Mouse (Mus musculus) forebrain, embryonic 10.5 days (tissue): Measurements from ENCODE around the gene Cdc5l. TPM values are rescaled to one million over a fixed set of nuclear protein-coding genes. Genes with fewer than 3 reads are reported as not detected.

Source experiments
- DNase-seq: peaks from one replicate; pipeline ENCODE4 v3.0.0-alpha.2; 2017; ENCODE audit warnings: low spot score; ENCODE audit errors: extremely low spot score
- H3K27ac ChIP-seq: fragments of 300-500 bp; sonication (generic); 2 replicates; pipeline ENCODE4 v1.5.1; 2016; ENCODE audit warnings: mild to moderate bottlenecking
- H3K27me3 ChIP-seq: fragments of 300-500 bp; sonication (generic); 2 replicates; pipeline ENCODE4 v1.6.1; 2016; ENCODE audit warnings: mild to moderate bottlenecking; ENCODE audit not compliant: poor library complexity, severe bottlenecking
- H3K36me3 ChIP-seq: fragments of 300-500 bp; sonication (generic); replicated peaks from 2 replicates; pipeline ENCODE4 v1.6.1; 2016; ENCODE audit warnings: mild to moderate bottlenecking, moderate library complexity
- H3K4me1 ChIP-seq: fragments of 300-500 bp; sonication (generic); 2 replicates; pipeline ENCODE4 v1.6.1; 2016
- H3K4me3 ChIP-seq: fragments of 300-500 bp; sonication (generic); 2 replicates; pipeline ENCODE4 v1.5.1; 2016; ENCODE audit warnings: mild to moderate bottlenecking, moderate library complexity
- H3K9me3 ChIP-seq: fragments of 300-500 bp; sonication (generic); 2 replicates; pipeline ENCODE4 v1.6.1; 2016; ENCODE audit warnings: mild to moderate bottlenecking, moderate library complexity
- WGBS: fragments of 180-500 bp; shearing (Covaris S2); methylation state at CpG from one replicate; pipeline ENCODE4 v1.1.7; 2016; 5-methylcytosine and 5-hydroxymethylcytosine counted together
- polyA plus RNA-seq: library from polyadenylated mRNA; unstranded; fragments of >200 nt; fragmentation: Nextera tagmentation; extraction: Ambion mirVana; gene quantifications from 2 replicates; pipeline ENCODE4 v1.2.1, GENCODE M21; 2016

The Cdc5l gene
- polyA plus RNA-seq = 70.3 and 72.1 TPM in 2 replicates

DNA sequence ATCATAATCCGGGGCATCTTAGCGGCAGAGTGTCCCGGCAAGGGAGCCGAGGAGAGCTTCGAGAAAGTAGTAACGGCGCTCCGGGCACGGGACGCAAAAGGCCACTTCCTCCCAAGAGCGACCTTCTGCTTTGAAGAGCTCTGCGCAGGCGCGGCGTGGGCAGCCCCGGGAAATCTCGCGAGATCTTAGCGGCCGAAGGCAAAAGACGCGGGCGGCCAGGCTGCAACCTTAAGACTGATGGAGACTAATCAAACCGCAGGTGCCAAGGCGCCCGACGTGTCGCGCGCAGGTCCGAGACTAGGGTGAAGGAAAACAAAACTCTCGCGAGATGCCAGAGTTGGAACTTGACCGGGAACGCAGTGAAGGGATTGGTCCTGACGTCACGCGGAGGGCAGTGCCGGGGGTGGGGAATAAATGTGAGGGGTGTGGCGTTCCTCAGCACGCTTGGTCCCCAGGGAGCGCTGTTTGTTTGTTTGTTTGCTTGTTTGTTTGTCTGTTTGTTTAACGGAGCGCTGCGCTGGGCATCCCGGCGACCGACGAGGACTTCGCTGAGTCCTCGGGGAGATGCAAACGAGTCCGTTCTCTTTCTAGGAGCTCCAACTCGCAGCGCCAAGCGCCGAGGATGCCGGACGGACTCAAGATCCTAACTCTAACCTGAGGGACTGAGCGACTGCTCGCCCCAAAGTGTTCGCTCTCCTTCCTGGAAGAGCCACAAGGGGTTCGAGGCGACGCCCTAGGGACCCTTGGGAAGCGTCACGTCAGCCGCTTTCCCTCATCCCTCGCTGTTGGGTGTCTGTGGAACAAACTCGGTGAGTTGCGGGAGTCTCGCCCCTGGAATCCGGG, at the start of gene Cdc5l:
Gene Cdc5l (minus strand): TSS at position 319 of the 843 bp plus-strand sequence.
- WGBS = under 1% methylated on average over 73 of the region's 73 CpGs

DNA sequence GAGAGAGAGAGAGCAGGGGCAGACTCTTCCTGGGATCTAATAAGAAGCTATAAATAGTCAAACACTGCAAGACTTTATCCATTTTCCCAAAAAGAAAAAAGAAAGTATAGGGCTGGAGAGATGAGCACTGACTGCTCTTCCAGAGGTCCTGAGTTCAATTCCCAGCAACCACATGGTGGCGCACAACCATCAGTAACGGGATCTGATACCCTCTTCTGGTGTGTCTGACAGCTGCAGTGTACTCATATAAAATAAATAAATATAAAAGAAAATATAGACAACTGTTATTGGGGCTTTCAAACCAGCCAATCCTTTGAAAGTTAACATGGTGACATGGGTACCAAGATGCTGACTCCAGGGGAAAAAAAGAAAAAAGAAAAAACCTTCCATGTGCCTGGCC, 46.9 kb upstream of the Cdc5l start:
- H3K9me3 ChIP-seq = peaks cover 10% of the 10 kb centered on the region; the same call in 1 of the 2 replicates
- no peak overlapping the region for H3K27ac ChIP-seq
- no peaks in the 10 kb centered on the region for H3K36me3 ChIP-seq
- peaks cover 8% of the 10 kb centered on the region; the same call in 1 of the 2 replicates for H3K4me1 ChIP-seq
- no peak for DNase-seq
- H3K4me3 ChIP-seq = no peak overlapping the region
- peaks cover 29% of the 10 kb centered on the region for H3K27me3 ChIP-seq
- 42% methylated on average over 2 of the region's 2 CpGs for WGBS

More for the DNA sequence above, at the start of gene Cdc5l:
- Histone ChIP-seq H3K36me3 (peaks cover 19% of the 10 kb centered on the region), H3K4me3 (peak within 1 kb of the TSS; percentile 97), H3K27ac (peak within 1 kb of the TSS; percentile 94), H3K27me3 (no peaks in the 10 kb centered on the region), H3K4me1 (peaks cover 28% of the 10 kb centered on the region), H3K9me3 (no peaks in the 10 kb centered on the region)
- DNase-seq = peak; percentile 97

DNA sequence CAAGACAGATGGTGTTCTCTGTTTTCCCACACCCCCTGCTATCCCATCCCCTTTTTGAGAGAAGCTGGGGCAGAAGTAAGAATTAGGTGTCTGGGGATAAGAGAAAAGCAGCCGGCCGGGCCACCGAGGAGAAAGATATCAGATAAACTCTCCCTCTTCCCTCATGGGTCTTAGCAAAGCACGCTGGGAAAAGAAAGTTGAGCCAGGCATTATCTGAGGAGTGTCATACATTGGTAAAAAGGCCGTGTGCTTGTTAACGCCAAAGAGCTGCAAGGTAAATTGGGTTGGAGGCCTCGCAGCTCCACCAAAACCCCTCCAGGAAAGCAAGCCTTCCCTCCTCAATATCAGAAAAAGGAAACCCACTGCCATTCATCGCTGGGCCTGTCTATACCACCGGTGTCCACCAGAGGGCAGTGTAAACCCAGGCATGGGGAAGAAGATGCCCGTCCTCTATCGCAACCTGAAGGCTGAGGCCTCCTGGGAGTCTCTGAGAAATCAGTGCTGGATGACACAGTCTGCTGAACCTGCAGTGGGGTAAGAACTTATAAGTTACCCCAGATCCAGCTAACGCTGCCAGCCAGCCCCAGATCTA, 44.8 kb upstream of the Cdc5l start:
- Histone ChIP-seq H3K27ac (no peak overlapping the region), H3K4me1 (peaks cover 18% of the 10 kb centered on the region), H3K9me3 (peaks cover 10% of the 10 kb centered on the region; the same call in 1 of the 2 replicates), H3K27me3 (peaks cover 50% of the 10 kb centered on the region), H3K36me3 (no peaks in the 10 kb centered on the region), H3K4me3 (no peak overlapping the region)
- peak; percentile 88 for DNase-seq
- WGBS = 20% methylated on average over 12 of the region's 12 CpGs

GRCm38 (mm10) chr17:45474669-45475465, 41.3 kb upstream of the Cdc5l start, which contains the start of gene Spats1:
Gene Spats1 (minus strand): TSS chr17:45475415.
- H3K9me3 ChIP-seq = no peaks in the 10 kb centered on the region
- peak within 1 kb of the TSS; percentile 56 for H3K4me3 ChIP-seq
- 8% methylated on average over 30 of the region's 30 CpGs for WGBS
- peaks cover 54% of the 10 kb centered on the region for H3K27me3 ChIP-seq
- peaks cover 18% of the 10 kb centered on the region for H3K4me1 ChIP-seq
- no peaks in the 10 kb centered on the region for H3K36me3 ChIP-seq
- peak within 1 kb of the TSS; percentile 60 for H3K27ac ChIP-seq
- peak; percentile 65 for DNase-seq

GRCm38 (mm10) chr17:45474146-45474545, 40.6 kb upstream of the Cdc5l start:
- H3K27ac ChIP-seq = 0 out of 2 replicates have a peak overlapping the region, but pooled peaks have one; percentile 60
- H3K9me3 ChIP-seq = no peaks in the 10 kb centered on the region
- peak overlapping the region; percentile 56 for H3K4me3 ChIP-seq
- WGBS = 67% methylated on average over 8 of the region's 8 CpGs
- peaks cover 54% of the 10 kb centered on the region for H3K27me3 ChIP-seq
- H3K4me1 ChIP-seq = peaks cover 18% of the 10 kb centered on the region
- no peaks in the 10 kb centered on the region for H3K36me3 ChIP-seq
- DNase-seq = no peak

DNA sequence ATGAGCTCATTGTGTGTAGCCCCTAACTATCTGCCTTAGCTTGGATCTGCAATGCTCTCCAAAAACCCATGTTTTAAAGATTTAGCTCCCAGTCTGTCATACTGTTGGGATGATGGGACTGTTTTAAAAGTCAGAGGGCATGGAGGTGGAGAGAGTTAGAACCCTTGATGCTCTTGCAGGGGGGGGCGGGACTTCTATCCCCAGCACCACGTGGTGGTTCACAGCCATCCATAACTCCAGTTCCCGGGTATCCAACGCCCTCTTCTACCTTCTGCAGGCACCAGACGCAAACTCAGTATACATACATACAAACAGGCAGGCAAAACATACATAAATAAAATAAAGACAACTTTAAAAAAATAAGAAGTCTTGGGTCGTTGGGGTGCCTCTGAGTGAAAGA, 40.1 kb upstream of the Cdc5l start:
- DNase-seq = no peak
- H3K27me3 ChIP-seq = peaks cover 54% of the 10 kb centered on the region
- WGBS = 78% methylated on average over 6 of the region's 6 CpGs
- H3K27ac ChIP-seq = no peak overlapping the region
- H3K4me3 ChIP-seq = no peak overlapping the region
- no peaks in the 10 kb centered on the region for H3K36me3 ChIP-seq
- H3K9me3 ChIP-seq = no peaks in the 10 kb centered on the region
- peaks cover 17% of the 10 kb centered on the region for H3K4me1 ChIP-seq

DNA sequence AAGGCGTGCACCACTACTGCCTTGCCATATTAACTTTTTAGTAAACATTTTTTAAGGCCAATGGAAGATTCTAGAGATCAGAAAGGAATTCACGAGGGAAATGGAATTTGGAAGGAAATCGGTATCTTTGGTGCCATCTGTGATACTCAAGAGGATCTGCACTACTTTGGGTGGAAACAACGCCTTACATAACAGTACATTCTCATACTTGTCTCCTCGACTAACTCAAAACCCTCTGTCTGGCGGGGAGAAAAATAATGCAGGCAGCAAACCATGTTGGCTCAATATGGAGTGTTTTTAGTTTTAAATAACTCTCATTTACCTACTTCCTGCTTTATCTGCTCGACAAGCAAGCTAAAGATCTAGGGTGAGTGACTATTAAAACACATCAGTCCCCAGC, 37.2 kb upstream of the Cdc5l start:
- H3K4me1 ChIP-seq = peaks cover 11% of the 10 kb centered on the region
- no peak overlapping the region for H3K27ac ChIP-seq
- 90% methylated on average over 7 of the region's 7 CpGs for WGBS
- peaks cover 10% of the 10 kb centered on the region for H3K9me3 ChIP-seq
- DNase-seq = no peak
- H3K36me3 ChIP-seq = no peaks in the 10 kb centered on the region
- peaks cover 28% of the 10 kb centered on the region for H3K27me3 ChIP-seq
- no peak overlapping the region for H3K4me3 ChIP-seq

DNA sequence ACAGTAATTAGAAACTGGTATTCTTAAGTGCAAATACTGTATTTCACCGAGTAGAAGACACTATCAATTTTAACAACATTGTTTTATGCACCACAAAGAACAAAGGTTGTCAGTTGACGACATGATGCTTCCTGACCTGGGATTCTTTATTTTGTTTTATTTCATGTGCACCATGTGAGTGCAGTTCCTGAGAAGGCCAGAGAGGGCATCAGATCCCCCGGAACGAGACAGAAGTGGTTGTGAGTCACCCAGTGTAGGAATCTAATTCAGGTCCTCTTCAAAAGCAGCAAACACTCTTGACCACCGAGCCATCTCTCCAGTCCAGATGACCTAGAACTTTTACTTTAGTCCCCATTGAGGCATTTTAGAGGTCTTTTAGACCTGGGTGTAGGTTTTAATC, 34.8 kb upstream of the Cdc5l start:
- no peak for DNase-seq
- 83% methylated on average over 5 of the region's 5 CpGs for WGBS
- no peaks in the 10 kb centered on the region for H3K4me1 ChIP-seq
- peaks cover 4% of the 10 kb centered on the region for H3K27me3 ChIP-seq
- H3K27ac ChIP-seq = no peak overlapping the region
- H3K36me3 ChIP-seq = no peaks in the 10 kb centered on the region
- H3K4me3 ChIP-seq = no peak overlapping the region
- H3K9me3 ChIP-seq = peaks cover 10% of the 10 kb centered on the region

GRCm38 (mm10) chr17:45466701-45467100, 33.2 kb upstream of the Cdc5l start:
- DNase-seq = no peak
- H3K4me1 ChIP-seq = no peaks in the 10 kb centered on the region
- WGBS = 65% methylated on average over 2 of the region's 2 CpGs

DNA sequence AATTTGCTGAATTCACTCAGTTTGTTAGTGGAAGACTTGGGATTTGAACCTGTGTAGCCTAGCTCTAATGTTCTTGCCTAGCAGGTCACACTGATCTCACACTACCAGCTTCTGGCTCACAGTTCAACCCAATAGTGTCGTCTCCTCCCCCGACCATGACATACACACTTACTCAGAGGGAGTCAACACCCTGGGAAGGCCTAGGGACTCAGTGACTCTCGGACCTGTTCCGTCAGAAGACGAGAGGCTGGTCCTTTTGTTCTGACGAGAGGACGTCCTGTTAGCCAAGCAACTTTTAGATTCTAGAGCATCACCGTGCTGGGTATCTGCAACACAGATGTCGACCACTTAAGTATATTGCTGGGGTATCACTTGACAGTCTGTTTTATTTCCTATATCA, 30.7 kb upstream of the Cdc5l start:
- Histone ChIP-seq H3K27ac (no peak overlapping the region), H3K9me3 (peaks cover 10% of the 10 kb centered on the region), H3K4me3 (no peak overlapping the region), H3K4me1 (no peaks in the 10 kb centered on the region), H3K27me3 (no peaks in the 10 kb centered on the region), H3K36me3 (no peaks in the 10 kb centered on the region)
- no peak for DNase-seq
- whole genome bisulfite sequencing = 86% methylated on average over 9 of the region's 9 CpGs

More at GRCm38 (mm10) chr17:45466701-45467100, 33.2 kb upstream of the Cdc5l start:
- no peak overlapping the region for H3K4me3 ChIP-seq
- H3K36me3 ChIP-seq = no peaks in the 10 kb centered on the region
- no peak overlapping the region for H3K27ac ChIP-seq
- H3K9me3 ChIP-seq = peaks cover 10% of the 10 kb centered on the region
- H3K27me3 ChIP-seq = no peaks in the 10 kb centered on the region

- WGBS = 91% methylated on average over 4 of the region's 4 CpGs
- Histone ChIP-seq H3K27me3 (no peaks in the 10 kb centered on the region), H3K4me1 (no peaks in the 10 kb centered on the region), H3K36me3 (no peaks in the 10 kb centered on the region), H3K27ac (no peak overlapping the region), H3K9me3 (peaks cover 6% of the 10 kb centered on the region), H3K4me3 (no peak overlapping the region)
- DNase-seq = no peak
Observed at GRCm38 (mm10) chr17:45462506-45462905, 29.0 kb upstream of the Cdc5l start.

DNA sequence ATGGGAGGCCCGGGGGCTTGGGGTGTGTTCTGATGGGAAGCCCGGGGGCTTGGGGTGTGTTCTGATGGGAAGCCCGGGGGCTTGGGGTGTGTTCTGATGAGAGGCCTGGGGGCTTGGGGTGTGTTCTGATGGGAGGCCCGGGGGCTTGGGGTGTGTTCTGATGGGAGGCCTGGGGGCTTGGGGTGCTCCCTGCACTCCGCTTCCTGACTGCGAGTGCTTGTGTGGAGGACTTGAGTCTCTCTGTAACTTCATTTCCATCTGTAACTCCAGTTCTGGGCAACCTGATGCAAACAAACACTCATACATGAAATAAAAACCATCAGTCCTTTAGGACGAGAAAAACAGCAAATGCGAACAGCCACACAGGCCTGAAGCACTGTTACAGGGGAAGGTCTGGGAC, 25.5 kb upstream of the Cdc5l start:
- Histone ChIP-seq H3K9me3 (no peaks in the 10 kb centered on the region), H3K4me1 (peaks cover 13% of the 10 kb centered on the region), H3K27ac (no peak overlapping the region), H3K27me3 (no peaks in the 10 kb centered on the region), H3K4me3 (no peak overlapping the region), H3K36me3 (no peaks in the 10 kb centered on the region)
- DNase-seq = no peak
- WGBS = 83% methylated on average over 8 of the region's 8 CpGs
